Mouse (Mus musculus): ENCODE measurements around the gene Glce. TPM values are rescaled to one million over a fixed set of nuclear protein-coding genes. Genes with fewer than 3 reads are reported as not detected.

Gene Glce
- polyA plus RNA-seq, 1 experiment from 2014 or later = 9.6 TPM

- H3K27ac ChIP-seq (replicated peaks in 1 of 2; ENCODE audit: control insufficient read depth in 1 of 2, insufficient read depth in 1 of 2, low read depth in 2 of 2, low read length in 2 of 2) = peak overlapping the region in 1 of 2 experiments; percentile 25; a peak in 2 of 4 replicates
- no peak for ATAC-seq (ENCODE audit: insufficient number of reproducible peaks, insufficient read depth, low FRiP score, low read depth)
- H3K9ac ChIP-seq (ENCODE audit: low read length) = peak overlapping the region; percentile 74
- no peaks in the 10 kb centered on the region for H3K27me3 ChIP-seq (ENCODE audit: control insufficient read depth, insufficient read depth, low read length)
- H3K4me3 ChIP-seq (ENCODE audit: control insufficient read depth in 1 of 2, insufficient read depth in 1 of 2, low read depth in 1 of 2, low read length in 2 of 2) = peak overlapping the region in 1 of 2 experiments; percentile 93; a peak in 2 of 4 replicates
- 56% methylated on average over 3 of the region's 3 CpGs for WGBS
- H3K36me3 ChIP-seq (ENCODE audit: control insufficient read depth, insufficient read depth, low read length) = no peaks in the 10 kb centered on the region
- no peaks in the 10 kb centered on the region for H3K4me1 ChIP-seq (ENCODE audit: control insufficient read depth in 2 of 2, insufficient read depth in 2 of 2, low read length in 2 of 2)
- peak overlapping the region; percentile 66 for H3K4me2 ChIP-seq (ENCODE audit: low read length)
- H3K9me3 ChIP-seq (ENCODE audit: control insufficient read depth, low read length) = no peaks in the 10 kb centered on the region
Observed at GRCm38 (mm10) chr9:62123496-62123895, 1.0 kb upstream of the Glce start.

- Histone ChIP-seq H3K27ac (replicated peaks in 1 of 2; ENCODE audit: control insufficient read depth in 1 of 2, insufficient read depth in 1 of 2, low read depth in 2 of 2, low read length in 2 of 2) (peak overlapping the region; percentile 69 to 89), H3K27me3 (ENCODE audit: control insufficient read depth, insufficient read depth, low read length) (no peaks in the 10 kb centered on the region), H3K4me1 (ENCODE audit: control insufficient read depth in 2 of 2, insufficient read depth in 2 of 2, low read length in 2 of 2) (no peaks in the 10 kb centered on the region), H3K9ac (ENCODE audit: low read length) (peak overlapping the region; percentile 95), H3K4me3 (ENCODE audit: control insufficient read depth in 1 of 2, insufficient read depth in 1 of 2, low read depth in 1 of 2, low read length in 2 of 2) (peak overlapping the region; percentile 76 to 93), H3K9me3 (ENCODE audit: control insufficient read depth, low read length) (no peaks in the 10 kb centered on the region), H3K36me3 (ENCODE audit: control insufficient read depth, insufficient read depth, low read length) (no peaks in the 10 kb centered on the region), H3K4me2 (ENCODE audit: low read length) (peak overlapping the region; percentile 98)
- under 1% methylated on average over 59 of the region's 59 CpGs for WGBS
- peak; percentile 9 for ATAC-seq (ENCODE audit: insufficient number of reproducible peaks, insufficient read depth, low FRiP score, low read depth)
Observed at GRCm38 (mm10) chr9:62121551-62122447, 656 bp downstream of the Glce start.

- no peak for ATAC-seq (ENCODE audit: insufficient number of reproducible peaks, insufficient read depth, low FRiP score, low read depth)
- no peaks in the 10 kb centered on the region for H3K36me3 ChIP-seq (ENCODE audit: control insufficient read depth, insufficient read depth, low read length)
- H3K9me3 ChIP-seq (ENCODE audit: control insufficient read depth, low read length) = no peaks in the 10 kb centered on the region
- H3K4me1 ChIP-seq (ENCODE audit: control insufficient read depth in 2 of 2, insufficient read depth in 2 of 2, low read length in 2 of 2) = no peaks in the 10 kb centered on the region
- H3K27me3 ChIP-seq (ENCODE audit: control insufficient read depth, insufficient read depth, low read length) = no peaks in the 10 kb centered on the region
- H3K9ac ChIP-seq (ENCODE audit: low read length) = no peak overlapping the region
- 64% methylated on average over 3 of the region's 3 CpGs for WGBS
- no peak overlapping the region for H3K4me2 ChIP-seq (ENCODE audit: low read length)
- no peak overlapping the region for H3K27ac ChIP-seq (replicated peaks in 1 of 2; ENCODE audit: control insufficient read depth in 1 of 2, insufficient read depth in 1 of 2, low read depth in 2 of 2, low read length in 2 of 2)
- no peak overlapping the region for H3K4me3 ChIP-seq (ENCODE audit: control insufficient read depth in 1 of 2, insufficient read depth in 1 of 2, low read depth in 1 of 2, low read length in 2 of 2)
Observed at GRCm38 (mm10) chr9:62118754-62119153, 3.7 kb downstream of the Glce start.

GRCm38 (mm10) chr9:62115826-62116225, 6.6 kb downstream of the Glce start:
- no peaks in the 10 kb centered on the region for H3K36me3 ChIP-seq (ENCODE audit: control insufficient read depth, insufficient read depth, low read length)
- no peak overlapping the region for H3K9ac ChIP-seq (ENCODE audit: low read length)
- H3K4me3 ChIP-seq (ENCODE audit: control insufficient read depth in 1 of 2, insufficient read depth in 1 of 2, low read depth in 1 of 2, low read length in 2 of 2) = no peak overlapping the region
- no peak overlapping the region for H3K4me2 ChIP-seq (ENCODE audit: low read length)
- no peaks in the 10 kb centered on the region for H3K4me1 ChIP-seq (ENCODE audit: control insufficient read depth in 2 of 2, insufficient read depth in 2 of 2, low read length in 2 of 2)
- no peak for ATAC-seq (ENCODE audit: insufficient number of reproducible peaks, insufficient read depth, low FRiP score, low read depth)
- WGBS = 79% methylated on average over 3 of the region's 3 CpGs
- H3K27ac ChIP-seq (replicated peaks in 1 of 2; ENCODE audit: control insufficient read depth in 1 of 2, insufficient read depth in 1 of 2, low read depth in 2 of 2, low read length in 2 of 2) = no peak overlapping the region
- H3K9me3 ChIP-seq (ENCODE audit: control insufficient read depth, low read length) = no peaks in the 10 kb centered on the region
- H3K27me3 ChIP-seq (ENCODE audit: control insufficient read depth, insufficient read depth, low read length) = no peaks in the 10 kb centered on the region

GRCm38 (mm10) chr9:62096603-62097002, 25.9 kb downstream of the Glce start:
- no peak for ATAC-seq (ENCODE audit: insufficient number of reproducible peaks, insufficient read depth, low FRiP score, low read depth)
- H3K4me3 ChIP-seq (ENCODE audit: control insufficient read depth in 1 of 2, insufficient read depth in 1 of 2, low read depth in 1 of 2, low read length in 2 of 2) = no peak overlapping the region
- H3K27ac ChIP-seq (replicated peaks in 1 of 2; ENCODE audit: control insufficient read depth in 1 of 2, insufficient read depth in 1 of 2, low read depth in 2 of 2, low read length in 2 of 2) = no peak overlapping the region
- H3K9me3 ChIP-seq (ENCODE audit: control insufficient read depth, low read length) = no peaks in the 10 kb centered on the region
- 0 out of 4 replicates have a peak, but pooled peaks cover 0 to 5% of the 10 kb centered on the region in 2 experiments for H3K4me1 ChIP-seq (ENCODE audit: control insufficient read depth in 2 of 2, insufficient read depth in 2 of 2, low read length in 2 of 2)
- H3K9ac ChIP-seq (ENCODE audit: low read length) = no peak overlapping the region
- H3K27me3 ChIP-seq (ENCODE audit: control insufficient read depth, insufficient read depth, low read length) = no peaks in the 10 kb centered on the region
- no peak overlapping the region for H3K4me2 ChIP-seq (ENCODE audit: low read length)
- no peaks in the 10 kb centered on the region for H3K36me3 ChIP-seq (ENCODE audit: control insufficient read depth, insufficient read depth, low read length)
- WGBS = 80% methylated on average over 1 of the region's 1 CpGs

- H3K27ac ChIP-seq (replicated peaks in 1 of 2; ENCODE audit: control insufficient read depth in 1 of 2, insufficient read depth in 1 of 2, low read depth in 2 of 2, low read length in 2 of 2) = no peak overlapping the region
- WGBS = 84% methylated on average over 5 of the region's 5 CpGs
- H3K4me2 ChIP-seq (ENCODE audit: low read length) = no peak overlapping the region
- ATAC-seq (ENCODE audit: insufficient number of reproducible peaks, insufficient read depth, low FRiP score, low read depth) = no peak
- no peaks in the 10 kb centered on the region for H3K36me3 ChIP-seq (ENCODE audit: control insufficient read depth, insufficient read depth, low read length)
- no peaks in the 10 kb centered on the region for H3K9me3 ChIP-seq (ENCODE audit: control insufficient read depth, low read length)
- no peak overlapping the region for H3K9ac ChIP-seq (ENCODE audit: low read length)
- H3K27me3 ChIP-seq (ENCODE audit: control insufficient read depth, insufficient read depth, low read length) = no peaks in the 10 kb centered on the region
- no peak overlapping the region for H3K4me3 ChIP-seq (ENCODE audit: control insufficient read depth in 1 of 2, insufficient read depth in 1 of 2, low read depth in 1 of 2, low read length in 2 of 2)
- H3K4me1 ChIP-seq (ENCODE audit: control insufficient read depth in 2 of 2, insufficient read depth in 2 of 2, low read length in 2 of 2) = no peaks in the 10 kb centered on the region
Observed at GRCm38 (mm10) chr9:62091604-62092003, 30.9 kb downstream of the Glce start.

GRCm38 (mm10) chr9:62085548-62085947, 36.9 kb downstream of the Glce start:
- 78% methylated on average over 2 of the region's 2 CpGs for WGBS
- Histone ChIP-seq H3K4me1 (ENCODE audit: control insufficient read depth in 2 of 2, insufficient read depth in 2 of 2, low read length in 2 of 2) (no peaks in the 10 kb centered on the region), H3K36me3 (ENCODE audit: control insufficient read depth, insufficient read depth, low read length) (0 out of 2 replicates have a peak, but pooled peaks cover 4% of the 10 kb centered on the region), H3K9me3 (ENCODE audit: control insufficient read depth, low read length) (no peaks in the 10 kb centered on the region), H3K4me2 (ENCODE audit: low read length) (no peak overlapping the region), H3K27me3 (ENCODE audit: control insufficient read depth, insufficient read depth, low read length) (no peaks in the 10 kb centered on the region), H3K9ac (ENCODE audit: low read length) (no peak overlapping the region), H3K4me3 (ENCODE audit: control insufficient read depth in 1 of 2, insufficient read depth in 1 of 2, low read depth in 1 of 2, low read length in 2 of 2) (no peak overlapping the region), H3K27ac (replicated peaks in 1 of 2; ENCODE audit: control insufficient read depth in 1 of 2, insufficient read depth in 1 of 2, low read depth in 2 of 2, low read length in 2 of 2) (no peak overlapping the region)
- no peak for ATAC-seq (ENCODE audit: insufficient number of reproducible peaks, insufficient read depth, low FRiP score, low read depth)
